Mouse (Mus musculus): ENCODE results near the gene Lmnb2.

Gene Lmnb2

DNA sequence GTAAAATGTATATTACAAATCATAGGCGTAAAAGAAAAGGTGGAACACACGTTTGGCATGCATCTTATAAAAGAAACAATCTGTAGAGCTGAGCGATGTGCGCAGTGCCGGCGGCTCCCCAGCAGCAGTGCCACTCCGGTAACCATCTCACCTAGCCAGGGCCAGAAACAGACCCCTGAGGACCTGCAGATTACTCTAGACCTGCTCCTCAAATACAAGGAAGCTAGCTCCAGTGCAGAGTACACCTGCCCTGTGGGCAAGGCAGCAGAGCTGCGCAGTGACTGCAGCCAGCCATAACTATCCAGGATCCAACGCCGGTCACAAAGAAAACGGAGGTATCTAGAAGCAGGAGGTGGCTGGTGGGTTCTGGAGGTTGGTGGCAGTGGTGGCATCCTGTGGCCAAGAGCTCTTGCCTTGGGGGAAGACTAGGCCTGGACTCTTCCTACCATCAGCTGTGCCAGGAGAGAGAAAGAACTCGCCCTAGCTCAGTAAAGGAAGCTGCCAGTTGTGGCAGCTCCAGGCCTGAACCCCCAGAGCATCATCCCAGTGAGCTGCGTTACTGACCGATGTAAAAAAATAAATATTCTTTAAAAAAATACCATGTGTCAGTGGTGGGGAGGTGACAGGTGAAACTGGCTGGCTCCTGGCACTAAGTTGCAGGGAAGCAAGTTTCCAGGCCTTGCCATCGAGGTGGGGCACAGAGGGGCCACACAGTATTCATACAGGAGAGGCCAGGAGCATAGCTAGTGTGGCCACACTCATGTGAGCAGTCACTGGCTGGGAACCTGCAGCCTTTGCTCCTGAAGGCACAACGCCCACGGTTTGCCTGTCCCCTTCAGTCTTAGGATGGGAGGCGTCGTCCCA is 16.4 kb downstream of the Lmnb2 start:
- CTCF ChIA-PET = interaction anchor here (0.7 kb wide), 1 partner anchor 16 kb away, joined by 4 read pairs; no protein-coding TSS in a partner anchor

DNA sequence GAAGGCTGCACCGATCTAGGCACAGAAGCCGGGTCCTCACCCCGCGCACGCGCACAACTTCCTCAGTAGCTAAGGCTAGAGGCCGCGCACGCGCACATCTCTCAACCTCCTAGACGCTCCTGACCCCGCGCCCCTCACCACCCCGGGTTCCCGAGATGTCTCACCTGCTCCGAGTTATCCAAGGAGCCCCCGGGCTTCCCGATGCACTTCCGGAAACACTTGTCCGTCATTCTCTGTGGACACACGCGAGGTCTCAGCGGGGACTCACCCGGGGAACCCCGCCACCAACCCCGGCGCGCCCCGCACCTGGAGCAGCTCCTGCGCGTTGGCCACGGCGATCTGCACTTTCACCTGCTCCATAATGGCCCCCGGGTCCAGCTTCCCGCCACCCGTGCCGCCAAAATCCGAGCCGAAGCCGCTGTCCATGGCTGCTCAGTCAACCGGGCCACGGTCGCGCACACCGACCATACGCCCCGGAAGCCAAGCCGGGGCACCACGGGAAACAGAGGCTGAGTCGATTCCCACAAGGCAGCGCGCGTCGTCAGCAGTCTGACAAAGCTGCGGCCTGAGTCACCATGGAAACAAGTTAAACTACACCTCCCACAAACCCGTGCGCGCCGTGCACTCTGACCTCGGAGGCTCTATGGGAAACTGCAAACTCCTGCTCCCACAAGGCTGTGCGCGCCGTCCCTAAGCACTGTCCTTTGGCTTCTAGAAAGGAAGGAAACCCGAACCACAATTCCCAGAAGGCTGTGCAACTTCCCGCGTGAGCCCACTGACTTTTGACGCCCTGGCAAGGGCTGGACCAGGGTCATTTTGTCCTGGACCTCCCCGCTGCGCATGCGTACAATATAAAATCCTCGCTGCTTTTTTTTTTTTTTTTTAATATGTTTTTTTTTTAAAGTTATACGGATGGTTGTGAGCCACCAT is 17.5 kb downstream of the Lmnb2 start, which contains the start of gene Timm13:
Gene Timm13 (minus strand): TSS at position 652 of the 930 bp plus-strand sequence.
- CTCF ChIA-PET = interaction anchor here (0.5 kb wide), 1 partner anchor 98 kb away, joined by 6 read pairs; no protein-coding TSS in a partner anchor

DNA sequence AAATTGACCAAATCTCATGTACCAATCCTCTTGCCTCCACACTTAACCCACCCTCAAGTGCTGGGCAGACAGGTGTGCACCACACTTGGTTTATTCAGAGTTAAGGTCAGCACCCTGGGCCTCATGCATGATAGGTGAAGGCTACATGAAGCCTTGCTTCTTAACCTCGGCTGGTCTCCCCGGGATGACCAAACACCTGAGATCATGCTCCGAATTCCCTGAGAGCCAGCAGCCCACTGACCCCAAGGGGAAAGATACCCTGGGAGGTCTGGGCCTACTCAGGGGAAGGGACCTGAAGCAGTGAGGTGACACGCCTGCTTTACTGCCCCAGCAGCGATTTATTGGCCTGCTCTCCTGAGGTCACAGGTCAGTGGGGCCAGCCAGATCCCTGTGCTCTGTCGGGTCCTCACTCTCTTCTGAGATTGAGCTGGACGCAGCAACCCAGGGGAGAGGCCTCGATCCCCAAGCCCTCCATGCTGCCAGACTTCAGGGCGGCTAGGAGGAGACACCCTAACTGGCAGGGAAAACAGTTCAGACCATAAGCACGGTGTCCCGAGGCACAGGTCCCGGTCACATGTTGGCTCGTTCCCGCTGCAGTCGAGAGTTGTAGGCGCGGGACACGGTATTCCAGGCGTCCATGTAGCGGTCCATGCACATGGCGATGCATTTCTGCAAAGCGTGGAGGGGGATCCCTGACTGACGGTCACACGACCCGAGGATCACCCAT is 18.3 kb downstream of the Lmnb2 start:
- CTCF ChIA-PET = interaction anchor here (0.5 kb wide), 1 partner anchor 99 kb away, joined by 6 read pairs; no protein-coding TSS in a partner anchor

DNA sequence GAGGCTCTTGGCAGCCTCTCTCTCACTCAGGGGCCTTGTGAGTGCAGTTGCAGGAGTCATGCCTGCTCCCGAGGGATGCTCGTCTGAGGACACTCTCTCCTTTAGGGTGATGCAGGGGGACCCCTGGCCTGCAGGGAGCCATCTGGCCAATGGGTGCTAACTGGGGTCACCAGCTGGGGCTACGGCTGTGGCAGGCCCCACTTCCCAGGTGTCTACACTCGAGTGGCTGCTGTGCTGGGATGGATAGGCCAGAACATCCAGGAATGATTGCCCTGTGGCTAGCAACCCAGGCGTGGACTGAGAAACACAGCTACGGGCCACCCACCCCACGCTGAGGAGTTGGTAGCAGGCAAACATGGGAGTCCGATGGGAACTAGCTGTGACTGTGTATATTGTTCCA is 19.0 kb downstream of the Lmnb2 start:
- CTCF ChIA-PET = no interaction called here

DNA sequence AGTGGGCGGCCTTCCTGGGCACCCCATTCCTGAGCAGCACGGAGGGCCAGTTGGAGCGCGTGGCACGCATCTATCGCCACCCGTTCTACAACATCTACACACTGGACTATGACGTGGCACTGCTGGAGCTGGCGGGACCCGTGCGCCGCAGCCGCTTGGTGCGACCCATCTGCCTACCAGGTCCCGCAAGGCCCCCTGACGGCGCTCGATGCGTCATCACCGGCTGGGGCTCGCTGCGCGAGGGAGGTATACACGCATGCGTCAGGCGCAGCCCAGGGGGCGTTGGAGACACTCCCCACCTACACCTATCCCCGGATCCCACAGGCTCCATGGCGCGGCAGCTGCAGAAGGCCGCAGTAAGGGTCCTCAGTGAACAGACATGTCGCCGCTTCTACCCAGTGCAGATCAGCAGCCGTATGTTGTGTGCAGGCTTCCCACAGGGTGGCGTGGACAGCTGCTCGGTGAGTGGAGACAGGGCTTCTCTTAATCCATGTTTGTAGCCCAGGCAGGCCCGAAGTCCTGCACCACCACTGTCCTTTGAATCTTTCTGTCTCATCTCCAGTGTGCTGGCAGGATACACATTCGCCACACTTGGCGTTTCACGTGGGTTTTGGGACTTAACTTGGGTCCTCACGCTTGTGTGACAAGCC is 20.1 kb downstream of the Lmnb2 start:
- CTCF ChIA-PET = interaction anchor here (0.6 kb wide), 1 partner anchor 22 kb away, joined by 7 read pairs; no protein-coding TSS in a partner anchor

DNA sequence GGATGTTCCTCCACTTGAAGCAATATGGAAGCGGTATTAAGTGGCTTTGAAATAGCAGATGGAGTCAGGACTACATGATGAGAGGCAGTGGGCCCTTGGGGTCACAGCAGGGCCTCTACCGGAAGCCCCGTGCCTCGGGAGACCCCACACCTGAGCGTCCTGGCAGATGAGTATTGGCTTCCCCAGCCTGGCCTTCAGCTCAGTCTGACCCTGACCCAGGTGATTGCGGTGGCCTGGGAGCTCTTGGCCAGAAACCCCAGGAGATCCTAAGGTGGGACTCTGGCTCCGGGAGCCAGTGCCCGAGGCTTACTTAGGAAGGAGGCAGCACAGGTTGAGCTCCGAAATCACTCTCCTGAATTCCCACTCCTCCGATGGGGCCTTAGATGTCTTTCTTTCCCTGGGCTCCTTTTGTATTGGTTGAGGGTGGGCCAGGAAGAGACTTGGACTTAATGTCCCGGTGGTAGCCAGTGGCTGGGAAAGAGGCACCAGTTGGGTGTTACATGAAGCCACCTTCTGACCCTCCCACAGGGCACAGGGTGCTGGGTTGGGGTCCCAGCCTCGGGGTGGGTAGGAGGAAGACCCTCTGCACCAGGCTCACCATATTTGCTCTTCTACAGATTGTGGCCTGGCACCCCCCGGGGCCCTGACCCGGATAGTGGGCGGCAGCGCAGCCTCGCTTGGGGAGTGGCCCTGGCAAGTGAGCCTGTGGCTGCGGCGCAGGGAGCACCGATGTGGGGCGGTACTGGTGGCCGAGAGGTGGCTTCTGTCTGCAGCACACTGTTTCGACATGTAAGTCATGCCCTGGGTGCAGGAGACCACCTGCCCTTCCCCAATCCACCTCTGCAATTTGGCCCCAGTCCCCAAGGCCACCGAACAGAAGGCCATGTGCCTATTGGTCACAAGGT is 21.2 kb downstream of the Lmnb2 start:
- CTCF ChIA-PET = no interaction called here

DNA sequence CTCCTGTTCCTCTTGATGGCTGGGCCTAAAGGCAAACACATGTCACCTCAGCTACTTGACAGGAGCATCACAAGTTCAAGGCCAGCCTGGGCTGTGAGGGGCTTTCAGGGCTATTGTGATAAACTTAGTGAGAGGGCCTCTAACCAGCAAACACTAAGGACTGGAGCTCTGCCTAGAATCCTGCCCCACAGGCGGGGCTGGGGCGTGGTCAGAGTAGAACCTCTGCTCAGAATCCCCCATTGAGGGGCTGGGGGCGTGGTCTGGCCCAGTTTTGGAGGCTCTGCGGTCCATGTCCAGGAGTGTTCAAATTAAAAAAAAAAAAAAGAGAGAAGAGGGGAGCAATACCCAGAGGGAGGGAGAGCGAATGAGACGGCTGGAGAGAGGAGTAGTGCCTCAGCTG is 22.3 kb downstream of the Lmnb2 start:
- CTCF ChIA-PET = no interaction called here

DNA sequence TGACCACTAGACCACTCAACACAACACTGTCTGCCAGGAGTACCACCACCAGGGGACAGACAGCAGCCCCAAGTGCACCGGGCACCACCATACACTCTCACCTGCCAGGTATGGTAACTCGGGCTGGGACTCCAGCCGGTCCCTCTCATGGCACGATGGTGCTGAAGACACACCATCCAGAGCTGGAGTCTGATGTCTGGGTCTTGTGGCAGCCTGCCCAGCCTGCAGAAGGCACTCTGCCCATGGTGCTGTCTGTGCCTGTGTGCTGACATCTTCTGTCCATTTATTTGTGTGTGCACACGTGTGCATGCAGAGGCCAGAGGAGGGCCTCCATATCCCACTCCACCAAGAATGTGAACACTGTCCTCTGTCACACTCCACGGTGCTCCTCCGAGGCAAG is 22.9 kb downstream of the Lmnb2 start:
- CTCF ChIA-PET = no interaction called here

DNA sequence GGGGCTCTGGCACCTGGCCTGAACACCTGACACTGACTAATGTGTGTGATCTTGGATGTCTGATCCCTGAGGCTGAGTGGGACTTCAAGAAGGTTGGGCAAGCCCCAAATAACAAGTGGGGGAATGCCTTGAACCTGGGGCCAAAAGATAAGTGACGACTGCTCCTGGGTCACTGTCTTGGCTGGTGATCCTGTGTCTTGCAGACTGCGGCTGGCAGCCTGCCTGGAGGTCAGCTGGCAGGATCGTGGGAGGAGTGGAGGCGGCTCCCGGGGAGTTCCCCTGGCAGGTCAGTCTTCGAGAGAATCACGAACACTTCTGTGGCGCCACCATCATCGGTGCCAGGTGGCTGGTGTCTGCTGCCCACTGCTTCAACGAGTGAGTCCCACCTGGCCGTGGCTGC is 30.9 kb downstream of the Lmnb2 start:
- CTCF ChIA-PET = no interaction called here

DNA sequence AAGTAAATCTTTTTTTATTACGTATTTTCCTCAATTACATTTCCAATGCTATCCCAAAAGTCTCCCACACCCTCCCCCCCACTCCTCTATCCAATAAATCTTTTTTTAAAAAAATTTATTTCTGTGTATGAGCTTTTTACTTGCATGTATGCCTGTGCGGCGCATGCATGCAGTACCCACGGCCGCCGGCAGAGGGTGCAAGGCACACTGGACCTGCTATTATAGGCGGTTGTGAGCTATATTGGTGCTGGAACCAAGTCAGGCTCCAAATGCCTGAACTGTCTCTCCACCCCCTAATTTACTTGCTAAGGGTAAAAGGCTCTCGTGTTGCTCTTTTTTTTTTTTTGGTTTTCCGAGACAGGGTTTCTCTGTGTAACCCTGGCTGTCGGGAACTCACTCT is 36.7 kb downstream of the Lmnb2 start:
- CTCF ChIA-PET = interaction anchor here (0.6 to 1.2 kb wide), 8 partner anchors 12 to 373 kb away, joined by 3 to 5 read pairs (median 4); partner anchors contain the start of gene Lmnb2

DNA sequence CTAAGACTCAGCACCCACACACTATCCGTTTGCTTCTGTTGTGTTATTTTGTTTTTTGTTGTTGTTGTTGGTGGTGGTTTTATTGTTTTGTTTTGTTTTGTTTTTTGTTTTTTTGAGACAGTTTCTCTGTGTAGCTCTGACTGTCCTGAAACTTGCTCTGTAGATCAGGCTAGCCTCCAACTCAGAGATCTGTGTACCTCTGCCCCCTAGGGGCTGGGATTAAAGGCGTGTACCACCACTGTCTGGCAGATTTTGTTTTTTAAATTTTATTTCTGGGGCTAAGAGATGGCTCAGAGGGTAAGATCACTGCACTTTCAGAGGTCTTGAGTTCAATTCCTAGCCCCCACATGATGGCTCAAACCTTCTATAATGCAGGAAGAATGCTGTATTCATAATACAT is 37.1 kb downstream of the Lmnb2 start:
- CTCF ChIA-PET = interaction anchor here (0.6 to 1.2 kb wide), 8 partner anchors 12 to 373 kb away, joined by 3 to 5 read pairs (median 4); partner anchors contain the start of gene Lmnb2

DNA sequence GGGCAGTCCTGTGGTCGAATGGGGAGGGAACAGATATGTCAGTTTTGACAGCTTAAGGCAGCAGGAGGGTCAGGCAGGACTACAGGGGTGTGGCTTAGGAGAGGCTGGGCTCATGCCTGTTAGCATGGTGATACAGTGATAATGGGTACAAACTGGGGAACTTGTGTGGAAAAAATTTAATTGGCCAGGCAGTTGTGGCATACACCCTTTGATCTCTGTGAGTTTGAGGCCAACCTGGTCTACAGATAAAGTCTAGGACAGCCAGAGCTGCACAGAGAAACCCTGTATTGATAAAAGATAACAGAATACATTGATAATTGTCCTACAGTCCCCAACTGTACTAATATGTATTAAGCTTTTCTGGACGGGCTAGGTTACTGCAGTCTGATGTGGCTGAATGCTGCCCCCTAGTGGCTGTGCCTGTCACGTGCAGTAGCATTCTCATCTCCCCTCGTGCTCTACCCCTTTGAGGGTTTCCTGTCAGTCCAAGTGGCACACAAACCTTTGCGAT is 37.9 kb downstream of the Lmnb2 start:
- CTCF ChIA-PET = interaction anchor here (0.8 kb wide), 1 partner anchor 110 kb away, joined by 6 read pairs; no protein-coding TSS in a partner anchor

DNA sequence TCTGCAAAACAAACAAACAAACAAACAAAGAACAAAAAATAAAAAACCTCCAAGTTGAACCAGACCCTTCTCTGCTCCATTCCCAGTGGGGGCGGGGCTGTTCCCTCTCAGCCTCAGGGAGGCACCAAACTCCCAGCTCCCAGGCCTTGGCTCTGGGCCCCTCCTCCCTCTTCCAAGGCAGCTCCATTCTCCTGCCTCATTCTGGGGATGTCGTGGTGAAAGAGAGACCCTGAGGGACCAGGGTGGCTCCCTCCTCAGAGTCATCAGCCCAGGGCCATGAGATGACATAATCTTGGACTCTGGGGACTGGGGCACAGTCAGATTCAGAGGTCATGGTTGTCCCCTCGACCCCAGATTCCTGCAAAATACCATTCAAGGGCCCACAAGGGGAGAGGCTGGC is 41.5 kb downstream of the Lmnb2 start:
- CTCF ChIA-PET = interaction anchor here (0.8 to 1.1 kb wide), 2 partner anchors 21 to 126 kb away, joined by 3 to 7 read pairs; no protein-coding TSS in a partner anchor

DNA sequence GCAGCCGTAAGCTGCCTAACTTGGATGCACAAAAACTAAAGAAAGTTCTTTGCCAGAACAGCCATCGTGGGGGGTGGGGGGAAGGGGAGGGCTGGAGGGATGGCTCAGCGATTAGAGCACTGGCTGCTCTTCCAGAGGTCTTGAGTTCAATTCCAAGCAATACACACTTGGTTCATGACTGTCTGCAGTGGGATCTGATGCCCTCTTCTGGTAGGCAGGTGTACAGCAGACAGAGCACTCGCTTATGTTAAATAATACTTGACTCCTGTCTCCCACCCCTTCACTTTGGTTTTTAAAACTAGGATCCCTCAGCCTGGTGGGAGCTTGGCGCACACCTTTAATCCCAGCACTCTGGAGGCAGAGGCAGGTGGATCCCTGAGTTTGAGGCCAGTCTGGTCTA is 42.0 kb downstream of the Lmnb2 start:
- CTCF ChIA-PET = interaction anchor here (0.8 to 0.9 kb wide), 2 partner anchors 22 to 55 kb away, joined by 3 to 7 read pairs; no protein-coding TSS in a partner anchor

DNA sequence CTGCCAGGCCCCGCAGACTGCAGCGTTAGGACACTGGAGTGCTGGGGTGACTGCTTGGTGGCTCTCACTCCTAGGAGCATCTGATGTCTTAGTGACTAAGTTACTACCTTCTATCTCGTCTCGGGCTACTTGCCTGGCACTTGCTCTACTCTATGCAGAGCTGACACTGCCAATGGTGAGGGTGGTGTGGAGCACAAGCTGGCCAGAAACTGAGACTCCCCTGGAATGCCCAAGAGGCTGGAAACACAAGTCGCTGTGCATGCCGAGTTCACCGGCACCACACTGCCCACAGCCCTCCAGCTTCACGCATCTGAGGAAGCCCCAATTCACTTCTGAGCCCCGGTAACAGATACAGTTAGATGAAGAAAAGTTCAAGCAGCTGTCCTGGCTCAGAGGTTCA is 44.0 kb downstream of the Lmnb2 start:
- CTCF ChIA-PET = interaction anchor here (0.6 kb wide), 1 partner anchor 307 kb away, joined by 3 read pairs; no protein-coding TSS in a partner anchor

DNA sequence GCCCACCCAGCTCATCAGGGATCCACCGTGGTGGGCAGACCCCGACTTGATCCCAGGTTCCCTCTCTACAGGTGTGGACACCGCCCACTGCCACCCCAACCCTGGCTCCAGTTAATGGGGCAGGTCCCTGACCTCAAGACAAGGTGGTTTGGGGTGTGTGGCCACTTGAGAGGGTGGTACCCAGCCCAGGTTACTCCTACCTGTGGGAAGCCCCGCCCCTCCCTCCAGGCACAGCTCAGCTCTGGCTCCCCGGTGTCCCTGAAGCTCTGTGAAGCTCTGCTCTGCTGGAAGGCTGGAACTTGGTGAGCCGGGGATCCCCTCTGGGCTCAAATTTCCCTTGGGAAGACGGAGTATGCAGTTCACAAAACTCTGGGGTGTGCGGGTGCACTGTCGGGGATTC is 46.5 kb downstream of the Lmnb2 start, which contains the start of gene Tmprss9:
Gene Tmprss9 (plus strand): TSS at position 268 of the 400 bp plus-strand sequence.
- CTCF ChIA-PET = interaction anchor here (0.6 kb wide), 1 partner anchor 365 kb away, joined by 14 read pairs; no protein-coding TSS in a partner anchor

DNA sequence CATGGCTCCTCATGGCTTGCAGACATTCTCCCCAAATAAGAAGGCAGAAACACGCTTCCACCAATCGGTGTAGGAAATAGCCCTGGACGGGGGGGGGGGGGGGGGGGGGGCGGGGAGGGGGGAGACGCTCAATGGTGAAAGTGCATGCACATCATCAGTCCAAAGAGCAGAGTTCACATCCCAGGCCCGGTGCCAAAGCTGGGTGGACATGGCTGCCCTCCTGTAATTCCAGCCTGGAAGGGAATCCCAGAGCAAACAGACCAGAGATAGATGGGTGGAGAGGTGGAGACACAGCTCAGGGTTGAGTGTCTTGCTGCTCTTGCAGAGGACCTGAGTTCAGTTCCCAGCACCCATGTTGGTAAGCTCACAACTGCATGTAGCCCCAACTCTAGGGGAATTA is 47.1 kb downstream of the Lmnb2 start:
- CTCF ChIA-PET = interaction anchor here (0.6 kb wide), 1 partner anchor 364 kb away, joined by 14 read pairs; no protein-coding TSS in a partner anchor

DNA sequence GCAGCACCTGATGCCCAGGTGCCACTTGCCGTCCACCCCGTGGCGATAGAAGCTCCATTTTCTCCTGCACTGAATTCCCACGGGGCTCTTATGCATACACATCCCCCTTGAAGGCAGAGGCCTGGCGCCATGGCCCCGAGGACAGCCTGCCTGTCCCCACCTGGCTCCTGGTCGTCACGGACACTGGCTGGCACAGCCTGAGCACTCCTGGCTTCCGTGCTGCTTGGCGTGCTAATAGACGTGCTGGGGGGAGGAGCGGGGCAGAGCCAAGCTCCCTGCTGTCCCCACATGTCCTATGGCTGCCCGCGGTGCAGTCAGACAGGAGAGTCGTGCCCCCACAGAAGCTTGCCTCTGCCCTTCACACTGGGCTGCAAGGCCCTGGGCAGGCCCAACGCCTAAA is 53.6 kb downstream of the Lmnb2 start:
- CTCF ChIA-PET = no interaction called here

DNA sequence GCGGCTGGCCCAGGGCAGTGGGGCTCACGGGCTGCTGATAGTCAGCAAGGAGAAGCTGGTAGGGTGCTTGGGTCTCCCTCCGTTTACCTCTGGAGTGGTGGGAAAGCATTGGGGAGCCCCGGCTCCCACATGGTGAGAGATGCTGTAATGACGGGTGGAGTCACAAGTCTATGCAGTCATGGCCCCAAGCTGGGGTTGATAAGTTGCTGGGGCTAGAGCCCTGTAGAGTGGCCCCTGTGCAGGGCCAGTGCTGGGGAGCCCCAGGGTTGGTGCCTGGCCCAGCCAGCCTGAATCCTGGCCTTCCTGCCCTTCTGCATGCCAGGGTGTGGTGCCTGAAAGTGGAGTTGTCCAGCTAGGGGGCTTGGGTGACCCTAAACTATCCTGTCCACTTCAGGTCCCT is 55.7 kb downstream of the Lmnb2 start:
- CTCF ChIA-PET = interaction anchor here (0.6 kb wide), 1 partner anchor 47 kb away, joined by 3 read pairs; no protein-coding TSS in a partner anchor
